Mouse (Mus musculus): Measurements from ENCODE around the gene Slc52a3. TPM values are rescaled to one million over a fixed set of nuclear protein-coding genes. Genes with fewer than 3 reads are reported as not detected.
A peak's percentile ranks its signal among the peaks of the same experiment; 100 is the strongest.

Gene Slc52a3
- polyA plus RNA-seq, 1 experiment from 2014 or later, result 0.71 TPM

DNA sequence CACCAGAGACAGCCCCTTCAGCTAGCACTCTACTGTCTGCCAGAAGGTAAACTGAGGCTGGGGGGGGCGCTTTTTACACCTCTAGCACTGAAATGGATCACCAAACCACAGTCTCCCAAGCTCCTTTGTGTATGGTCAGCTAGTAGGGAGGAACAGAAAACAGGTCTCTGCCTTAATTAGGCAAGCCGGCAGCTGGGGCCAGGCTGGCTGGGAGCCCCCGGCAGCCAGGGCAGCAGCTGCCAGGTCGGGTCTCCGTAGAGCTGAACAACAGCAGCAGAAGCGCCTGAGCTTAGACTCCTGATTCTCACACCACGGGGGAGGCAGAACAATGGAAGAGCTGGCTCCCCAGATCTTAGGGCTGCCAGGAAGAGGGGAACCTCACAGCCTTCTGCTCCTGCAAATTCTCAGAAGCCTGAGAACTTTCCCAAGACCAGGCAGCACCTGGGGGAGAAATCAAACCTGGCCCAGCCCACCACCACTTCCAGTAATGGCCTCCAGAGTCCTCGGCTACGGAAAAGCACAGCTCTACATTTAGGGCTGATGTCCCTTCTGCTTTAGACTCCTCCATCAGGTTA is 29.0 kb upstream of the Slc52a3 start:
- Histone ChIP-seq H3K27me3 (no peaks in the 10 kb centered on the region), H3K36me3 (ENCODE audit: poor library complexity, severe bottlenecking) (peaks cover 27% of the 10 kb centered on the region), H3K4me1 (peaks cover 87% of the 10 kb centered on the region), H3K4me3 (peak overlapping the region; percentile 12), H3K4me2 (peak overlapping the region; percentile 81), H3K9ac (peak overlapping the region; percentile 49), H3K27ac (peak overlapping the region; percentile 88), H3K9me3 (replicated peaks) (no peaks in the 10 kb centered on the region)
- WGBS, result 14% methylated on average over 9 of the region's 9 CpGs
- ATAC-seq, result peak; percentile 16; the same call in 1 of the 2 replicates

DNA sequence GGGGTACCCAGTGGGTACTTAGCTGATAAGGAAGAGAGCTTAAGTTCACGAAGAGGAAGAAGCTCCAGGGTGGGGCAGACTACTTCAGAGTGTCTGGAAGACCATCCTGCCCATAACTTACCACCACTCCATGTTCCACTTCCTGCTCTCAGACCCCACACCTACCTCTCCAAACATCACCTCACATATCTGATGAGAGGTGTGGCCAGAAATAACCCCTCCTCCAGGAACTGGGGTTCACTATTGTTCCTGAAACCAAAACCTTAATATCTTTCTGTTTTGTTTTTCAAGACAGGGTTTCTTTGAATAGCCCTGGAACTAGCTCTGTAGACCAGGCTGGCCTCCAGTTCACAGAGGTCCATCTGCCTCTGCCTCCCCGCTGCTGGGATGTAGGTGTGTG is 28.5 kb upstream of the Slc52a3 start:
- Histone ChIP-seq H3K4me1 (peaks cover 87% of the 10 kb centered on the region), H3K4me2 (peak overlapping the region; percentile 81), H3K4me3 (peak overlapping the region; percentile 12), H3K9ac (peak overlapping the region; percentile 49; the same call in 1 of the 2 replicates), H3K36me3 (ENCODE audit: poor library complexity, severe bottlenecking) (peaks cover 27% of the 10 kb centered on the region), H3K27ac (peak overlapping the region; percentile 88), H3K27me3 (no peaks in the 10 kb centered on the region), H3K9me3 (replicated peaks) (no peaks in the 10 kb centered on the region)
- 72% methylated on average over 2 of the region's 2 CpGs for WGBS
- ATAC-seq, result no peak

DNA sequence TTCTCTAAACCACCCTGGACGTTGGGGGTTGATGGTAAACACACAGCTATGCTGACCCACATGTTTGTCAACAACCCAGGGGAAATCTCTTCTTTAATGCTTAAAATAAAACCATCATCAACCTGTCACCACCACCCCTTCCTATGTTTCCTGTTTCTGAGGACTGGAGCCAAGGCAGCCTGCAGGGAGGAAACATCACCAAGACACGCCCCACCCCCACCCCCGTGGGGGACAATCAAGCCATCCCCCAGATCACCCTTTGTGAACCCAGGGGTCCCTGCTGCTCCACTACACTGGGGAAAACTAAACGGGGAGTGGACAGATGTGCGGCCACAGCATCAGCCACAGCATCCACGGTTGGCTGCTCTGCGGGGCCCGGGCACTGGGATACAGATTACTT is 27.9 kb upstream of the Slc52a3 start:
- WGBS, result 72% methylated on average over 8 of the region's 8 CpGs
- Histone ChIP-seq H3K4me1 (peaks cover 88% of the 10 kb centered on the region), H3K27ac (peak overlapping the region; percentile 88; the same call in 1 of the 2 replicates), H3K36me3 (ENCODE audit: poor library complexity, severe bottlenecking) (peaks cover 27% of the 10 kb centered on the region), H3K9me3 (replicated peaks) (no peaks in the 10 kb centered on the region), H3K4me3 (peak overlapping the region; percentile 48), H3K4me2 (peak overlapping the region; percentile 81), H3K27me3 (no peaks in the 10 kb centered on the region), H3K9ac (no peak overlapping the region)
- ATAC-seq, result no peak

DNA sequence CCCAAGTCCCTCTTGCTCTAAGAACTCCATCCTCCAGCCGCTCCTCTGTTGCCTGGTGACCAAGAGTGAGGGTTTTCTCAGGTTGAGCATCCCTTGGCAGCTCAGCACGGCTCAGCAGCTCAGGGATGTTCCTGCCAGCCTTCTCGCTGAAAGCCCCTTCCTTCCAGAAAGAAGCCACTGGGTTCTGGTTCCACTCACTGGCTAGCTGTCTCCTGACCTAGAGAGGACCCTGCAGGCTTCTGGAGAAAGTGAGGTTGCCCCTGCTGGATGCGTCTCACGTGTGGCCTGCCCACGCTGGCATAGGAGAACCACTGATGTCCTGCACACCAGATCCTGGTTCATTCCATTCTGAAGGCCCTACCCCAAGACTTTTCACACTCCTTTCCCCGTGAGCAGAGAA is 27.3 kb upstream of the Slc52a3 start:
- no peak for ATAC-seq
- H3K27ac ChIP-seq, result peak overlapping the region; percentile 51; the same call in 1 of the 2 replicates
- WGBS, result 88% methylated on average over 7 of the region's 7 CpGs
- H3K4me1 ChIP-seq, result peaks cover 88% of the 10 kb centered on the region
- H3K4me3 ChIP-seq, result peak overlapping the region; percentile 48
- H3K4me2 ChIP-seq, result peak overlapping the region; percentile 81
- H3K9me3 ChIP-seq (replicated peaks), result no peaks in the 10 kb centered on the region
- H3K9ac ChIP-seq, result peak overlapping the region; percentile 37; the same call in 1 of the 2 replicates
- H3K27me3 ChIP-seq, result 0 out of 2 replicates have a peak, but pooled peaks cover 2% of the 10 kb centered on the region
- peaks cover 27% of the 10 kb centered on the region for H3K36me3 ChIP-seq (ENCODE audit: poor library complexity, severe bottlenecking)

DNA sequence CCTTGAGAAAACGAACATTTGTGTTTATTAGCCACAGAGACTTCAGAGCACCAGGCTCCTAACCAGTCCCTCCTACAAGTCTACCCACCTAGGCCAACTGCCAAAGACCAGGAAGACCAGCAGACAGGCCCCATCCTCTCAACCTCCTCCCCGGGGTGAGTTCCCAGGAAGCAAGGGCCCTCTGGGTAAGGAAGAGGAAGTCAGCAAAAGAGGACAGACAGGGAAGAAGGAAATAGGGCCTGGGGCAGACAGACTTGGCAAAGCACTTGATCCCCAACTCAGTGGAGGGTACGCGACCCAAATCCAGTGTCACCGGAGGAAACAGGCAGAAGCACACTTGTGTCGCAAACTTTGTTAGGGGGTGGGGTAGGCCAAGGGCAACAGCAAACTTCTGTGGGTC is 26.9 kb upstream of the Slc52a3 start:
- Histone ChIP-seq H3K27ac (peak overlapping the region; percentile 51; the same call in 1 of the 2 replicates), H3K9ac (peak overlapping the region; percentile 37; the same call in 1 of the 2 replicates), H3K9me3 (replicated peaks) (no peaks in the 10 kb centered on the region), H3K4me3 (peak overlapping the region; percentile 48), H3K36me3 (ENCODE audit: poor library complexity, severe bottlenecking) (peaks cover 27% of the 10 kb centered on the region), H3K4me2 (peak overlapping the region; percentile 81), H3K27me3 (0 out of 2 replicates have a peak, but pooled peaks cover 6% of the 10 kb centered on the region), H3K4me1 (peaks cover 88% of the 10 kb centered on the region)
- no peak for ATAC-seq
- WGBS, result 96% methylated on average over 6 of the region's 6 CpGs

DNA sequence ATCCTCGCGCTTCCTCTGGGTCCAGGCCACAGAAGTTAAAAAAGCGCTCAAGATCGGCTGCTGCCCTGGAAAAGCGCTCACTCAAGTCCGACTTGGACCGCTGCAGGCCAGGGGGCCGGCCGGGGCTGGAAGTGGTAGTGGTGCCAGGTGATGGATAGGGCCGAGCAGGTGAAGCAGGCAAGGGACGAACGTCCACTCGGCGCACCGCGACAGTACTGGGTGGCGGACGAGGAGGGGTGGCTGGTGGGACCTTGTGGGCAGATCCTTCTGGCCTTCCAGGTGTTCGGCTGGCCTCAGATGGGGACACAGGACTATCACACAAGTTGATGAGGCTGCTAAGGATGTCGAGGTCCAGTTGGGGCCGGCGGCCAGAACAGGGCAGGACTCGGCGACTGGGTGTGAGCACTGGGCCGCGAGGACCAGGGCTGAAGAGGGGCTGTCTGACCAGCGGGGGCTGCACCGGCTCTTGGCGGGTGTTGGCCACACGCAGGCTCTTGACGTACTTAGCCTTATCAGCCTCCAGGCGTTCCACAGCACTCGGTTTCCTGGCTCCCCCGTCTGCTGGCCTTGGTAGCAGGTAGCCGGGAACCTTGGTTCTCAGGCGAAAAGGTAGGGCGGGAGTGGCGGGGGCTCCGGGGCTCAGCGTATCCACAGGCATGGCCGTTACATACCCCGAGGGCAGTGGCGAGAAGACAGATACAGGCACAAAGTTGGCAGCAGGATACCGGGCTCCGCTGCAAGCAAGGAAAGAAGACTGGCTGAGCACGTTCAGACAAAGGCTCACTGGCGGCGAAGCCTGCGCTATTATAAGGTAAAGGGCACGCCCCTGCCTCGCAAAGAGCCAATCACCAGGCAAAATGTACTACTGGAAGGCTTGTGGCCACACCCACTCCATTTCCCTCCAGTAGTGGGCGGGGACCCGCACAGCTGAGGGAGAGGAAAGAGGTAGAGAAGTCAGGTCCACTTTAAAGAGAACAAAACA is 25.8 kb upstream of the Slc52a3 start:
- Histone ChIP-seq H3K9me3 (replicated peaks) (no peaks in the 10 kb centered on the region), H3K4me1 (peaks cover 87% of the 10 kb centered on the region), H3K36me3 (ENCODE audit: poor library complexity, severe bottlenecking) (peaks cover 27% of the 10 kb centered on the region), H3K27ac (peak overlapping the region; percentile 91), H3K27me3 (0 out of 2 replicates have a peak, but pooled peaks cover 6% of the 10 kb centered on the region), H3K4me3 (peak overlapping the region; percentile 48), H3K9ac (peak overlapping the region; percentile 86), H3K4me2 (peak overlapping the region; percentile 81)
- ATAC-seq, result peak; percentile 92
- 43% methylated on average over 53 of the region's 53 CpGs for WGBS

DNA sequence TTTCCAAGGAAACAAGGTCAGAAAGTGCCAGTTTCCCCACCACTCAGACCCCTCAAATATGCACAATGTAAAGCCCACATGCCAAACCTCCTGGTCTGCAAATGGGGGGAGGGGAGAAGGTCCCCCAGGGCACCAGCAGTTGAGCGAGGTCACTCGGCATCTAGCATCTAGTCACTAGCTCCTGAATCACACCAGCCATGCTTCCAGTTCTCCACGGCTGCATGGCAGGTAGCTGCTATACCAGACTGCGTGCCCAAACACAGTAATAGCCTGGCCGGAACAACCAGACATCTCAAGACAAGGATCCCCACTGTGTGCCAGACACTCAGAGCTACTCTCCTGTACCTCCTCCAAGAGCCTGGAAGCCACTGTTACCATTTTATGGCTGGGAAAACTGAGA is 24.6 kb upstream of the Slc52a3 start:
- Histone ChIP-seq H3K4me3 (no peak overlapping the region), H3K27ac (no peak overlapping the region; the same call in 1 of the 2 replicates), H3K27me3 (0 out of 2 replicates have a peak, but pooled peaks cover 6% of the 10 kb centered on the region), H3K36me3 (ENCODE audit: poor library complexity, severe bottlenecking) (peaks cover 34% of the 10 kb centered on the region), H3K4me1 (peaks cover 88% of the 10 kb centered on the region), H3K9ac (no peak overlapping the region), H3K9me3 (replicated peaks) (no peaks in the 10 kb centered on the region), H3K4me2 (peak overlapping the region; percentile 81; the same call in 1 of the 2 replicates)
- no peak for ATAC-seq
- 92% methylated on average over 5 of the region's 5 CpGs for WGBS

DNA sequence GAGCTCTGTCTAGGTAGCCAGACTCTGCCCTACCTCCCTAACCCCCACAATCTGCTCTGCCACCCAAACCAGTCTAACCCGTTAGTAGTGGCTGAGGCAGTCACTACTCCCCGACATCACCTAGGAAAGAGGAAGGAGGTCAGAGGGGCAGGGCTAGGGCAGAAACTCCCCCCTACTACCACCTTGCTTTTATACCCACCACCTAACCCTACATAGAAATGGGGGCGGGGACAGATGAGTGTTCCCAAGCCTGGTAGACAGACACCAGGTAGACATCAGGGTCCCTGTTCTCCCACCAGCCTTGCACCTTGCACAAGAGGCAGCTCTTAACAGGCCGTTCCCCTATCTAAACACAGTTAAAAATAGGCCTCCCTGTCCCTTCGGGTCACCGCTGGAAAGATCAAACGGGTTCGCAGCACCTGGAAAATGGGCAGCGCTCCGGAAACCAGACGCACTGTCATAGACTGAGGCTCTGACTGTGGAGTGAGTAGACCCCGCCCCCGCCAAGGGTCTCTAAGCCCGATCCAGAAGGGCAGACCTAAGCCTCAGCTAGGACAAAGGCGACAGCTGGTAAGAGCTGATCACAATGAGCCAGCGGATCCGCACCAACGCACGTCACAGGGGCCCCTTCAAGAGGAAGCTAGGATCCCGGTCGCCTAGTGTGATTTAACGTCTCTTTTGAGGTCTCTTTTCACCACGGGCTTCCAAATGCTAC is 23.3 kb upstream of the Slc52a3 start:
- H3K36me3 ChIP-seq (ENCODE audit: poor library complexity, severe bottlenecking), result peaks cover 38% of the 10 kb centered on the region
- ATAC-seq, result peak; percentile 44
- H3K4me1 ChIP-seq, result peaks cover 88% of the 10 kb centered on the region
- peak overlapping the region; percentile 65 for H3K4me2 ChIP-seq
- no peaks in the 10 kb centered on the region for H3K9me3 ChIP-seq (replicated peaks)
- H3K9ac ChIP-seq, result peak overlapping the region; percentile 54
- 0 out of 2 replicates have a peak, but pooled peaks cover 6% of the 10 kb centered on the region for H3K27me3 ChIP-seq
- peak overlapping the region; percentile 79 for H3K27ac ChIP-seq
- peak overlapping the region; percentile 31 for H3K4me3 ChIP-seq
- 9% methylated on average over 23 of the region's 23 CpGs for WGBS

DNA sequence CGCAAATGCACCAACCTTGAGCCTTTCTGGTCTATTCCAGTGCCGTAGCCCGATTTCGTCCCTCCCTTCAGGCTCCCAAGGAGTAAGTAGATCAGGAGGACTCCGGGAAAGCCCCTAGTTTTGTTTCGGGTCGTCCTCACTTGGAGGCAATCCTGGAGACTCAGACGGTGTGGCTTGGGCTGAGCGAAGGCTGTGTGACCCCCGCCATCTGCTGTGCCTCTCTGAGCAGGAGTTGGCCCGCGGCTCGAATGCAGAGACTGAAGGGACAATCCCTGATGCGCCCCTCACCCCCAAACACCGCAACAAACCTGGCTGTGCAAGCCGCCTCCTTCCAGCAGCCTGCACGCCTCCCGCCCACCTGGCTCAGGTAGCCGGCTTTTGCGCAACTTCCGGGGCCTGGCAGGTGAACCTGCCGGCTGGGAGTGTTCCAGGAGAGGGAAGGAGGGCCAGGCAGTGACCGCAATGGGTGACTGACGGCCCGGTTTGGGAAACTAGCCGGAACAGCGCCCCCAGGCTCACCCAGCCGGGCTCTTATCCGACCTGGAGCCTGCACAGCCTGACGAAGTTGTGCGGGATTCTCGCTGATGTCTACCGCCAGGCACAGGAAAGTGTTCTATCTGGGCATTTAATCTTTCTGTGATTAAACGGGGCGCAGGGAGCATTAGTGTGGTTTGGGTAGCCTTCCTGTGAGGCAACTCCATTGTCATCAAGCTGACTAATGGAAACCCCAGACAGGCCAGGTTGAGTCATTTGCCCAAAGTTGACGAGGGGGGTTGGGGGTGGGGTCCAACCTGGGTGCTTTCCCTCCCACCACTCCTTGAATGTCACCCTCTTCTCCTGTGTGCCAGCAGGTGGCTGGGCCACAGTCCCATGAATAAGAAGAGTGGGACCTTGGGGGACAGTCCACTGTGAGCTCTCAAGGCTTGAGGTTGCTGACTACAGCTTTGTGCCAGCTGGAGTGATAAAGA is 22.4 kb upstream of the Slc52a3 start:
- 0 out of 2 replicates have a peak, but pooled peaks cover 6% of the 10 kb centered on the region for H3K27me3 ChIP-seq
- no peaks in the 10 kb centered on the region for H3K9me3 ChIP-seq (replicated peaks)
- H3K36me3 ChIP-seq (ENCODE audit: poor library complexity, severe bottlenecking), result peaks cover 30% of the 10 kb centered on the region
- peaks cover 88% of the 10 kb centered on the region for H3K4me1 ChIP-seq
- peak overlapping the region; percentile 79 for H3K27ac ChIP-seq
- H3K4me2 ChIP-seq, result peak overlapping the region; percentile 65
- 5% methylated on average over 36 of the region's 36 CpGs for WGBS
- H3K9ac ChIP-seq, result peak overlapping the region; percentile 54
- H3K4me3 ChIP-seq, result peak overlapping the region; percentile 31
- ATAC-seq, result no peak

DNA sequence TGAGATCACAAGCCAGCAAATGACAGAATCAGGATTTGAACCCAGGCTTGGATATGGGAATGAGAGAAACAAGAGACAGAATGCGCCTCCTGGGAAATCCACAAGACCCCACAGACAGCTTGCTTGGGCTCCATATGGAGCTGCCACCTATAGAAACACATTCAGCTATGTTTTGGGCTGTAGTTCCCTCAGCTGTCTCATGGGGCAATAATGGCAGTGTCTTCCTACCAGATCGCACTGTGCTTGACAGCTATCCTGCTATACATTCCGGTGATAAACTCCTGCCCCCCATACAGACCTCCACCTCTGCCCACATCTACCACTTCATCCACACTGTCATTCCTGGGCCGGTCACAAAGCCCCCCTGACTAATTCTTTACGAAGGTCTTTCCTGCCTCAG is 21.0 kb upstream of the Slc52a3 start:
- peaks cover 84% of the 10 kb centered on the region for H3K4me1 ChIP-seq
- no peak overlapping the region for H3K9ac ChIP-seq
- H3K36me3 ChIP-seq (ENCODE audit: poor library complexity, severe bottlenecking), result peaks cover 16% of the 10 kb centered on the region; the same call in 1 of the 2 replicates
- H3K27ac ChIP-seq, result no peak overlapping the region
- 0 out of 2 replicates have a peak, but pooled peaks cover 6% of the 10 kb centered on the region for H3K27me3 ChIP-seq
- H3K4me2 ChIP-seq, result no peak overlapping the region
- H3K4me3 ChIP-seq, result no peak overlapping the region
- H3K9me3 ChIP-seq (replicated peaks), result no peaks in the 10 kb centered on the region
- 91% methylated on average over 5 of the region's 5 CpGs for WGBS
- no peak for ATAC-seq
